Mouse (Mus musculus): ENCODE data around the gene Atxn7l3. TPM values are rescaled to one million over a fixed set of nuclear protein-coding genes. Genes with fewer than 3 reads are reported as not detected.
A peak's percentile ranks its signal among the peaks of the same experiment; 100 is the strongest.

Gene Atxn7l3
- total RNA-seq (2021), result 100 to 1,000 TPM; 166 to 174 TPM

DNA sequence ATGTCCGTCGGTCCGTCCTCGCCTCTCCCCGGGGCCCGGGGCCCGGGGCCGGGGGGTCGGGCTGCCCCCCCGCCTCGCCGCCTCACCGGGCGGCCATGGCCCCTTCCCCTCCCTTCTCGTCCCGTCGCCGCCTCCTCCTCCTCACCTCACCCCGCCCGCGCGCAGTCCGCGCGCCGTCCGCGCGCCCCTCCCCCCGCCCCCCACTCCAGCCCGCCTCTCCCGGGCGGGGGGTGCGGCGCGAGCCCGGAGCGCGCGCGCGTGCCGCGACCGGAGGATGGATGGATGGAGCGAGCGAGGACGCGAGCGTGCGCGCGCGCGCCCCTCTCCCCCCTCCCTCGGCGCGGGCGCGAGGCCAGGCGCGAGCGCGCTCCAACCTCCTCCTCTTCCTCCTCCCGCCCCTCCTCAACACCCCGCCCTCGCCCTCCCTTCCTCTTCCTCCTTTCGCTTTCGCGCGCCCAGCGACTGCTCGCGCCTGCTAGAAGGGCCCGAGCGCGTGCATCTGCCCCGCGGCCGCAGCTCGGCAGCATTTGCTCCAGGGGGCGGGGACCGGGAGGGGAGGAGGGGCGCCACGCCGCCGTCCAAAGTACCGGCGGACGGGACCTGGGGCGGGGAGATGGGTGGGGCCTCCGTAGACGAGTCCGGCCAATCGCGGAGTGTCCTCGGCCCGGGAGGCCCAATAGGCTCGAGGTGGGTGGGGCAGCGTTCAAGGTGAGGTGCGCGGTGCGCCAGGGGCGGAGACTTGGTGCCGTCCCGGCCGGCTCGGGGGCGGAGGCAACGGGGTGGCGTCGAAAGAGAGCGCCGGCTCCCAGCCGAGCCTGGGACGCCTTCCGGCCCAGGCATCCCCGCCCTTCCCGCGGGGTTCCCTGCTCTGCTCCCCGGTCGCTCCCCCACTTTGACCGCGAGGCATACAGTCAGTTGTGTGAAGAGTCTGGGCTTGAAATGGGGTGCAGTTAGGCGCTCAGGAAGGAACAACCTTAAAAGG lies at the start of gene Atxn7l3:
Gene Atxn7l3, minus strand, starts transcription at position 141 of the 982 bp plus-strand sequence.
- DNase-seq (ENCODE audit: extremely low spot score in 1 of 2, low spot score in 1 of 2), result peak; percentile 85 to 94

DNA sequence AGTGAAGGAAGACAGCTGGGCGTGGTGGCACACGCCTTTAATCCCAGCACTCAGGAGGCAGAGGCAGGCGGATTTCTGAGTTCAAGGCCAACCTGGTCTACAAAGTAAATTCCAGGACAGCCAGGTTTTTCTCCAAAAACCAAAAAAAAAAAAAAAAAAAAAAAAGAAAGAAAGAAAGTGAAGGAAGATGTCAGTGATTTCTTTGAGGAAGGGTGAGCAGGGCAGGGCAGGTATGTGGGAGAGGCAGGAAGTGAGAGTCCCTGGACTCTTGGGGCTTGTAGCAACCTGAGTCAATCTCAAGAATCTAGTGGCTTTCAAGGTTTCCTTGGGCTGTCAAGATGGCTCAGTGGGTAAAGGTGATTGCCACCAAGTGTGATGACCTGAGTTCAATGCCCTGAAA lies 48.0 kb upstream of the Atxn7l3 start:
- no peak for DNase-seq (ENCODE audit: extremely low spot score in 1 of 2, low spot score in 1 of 2)

DNA sequence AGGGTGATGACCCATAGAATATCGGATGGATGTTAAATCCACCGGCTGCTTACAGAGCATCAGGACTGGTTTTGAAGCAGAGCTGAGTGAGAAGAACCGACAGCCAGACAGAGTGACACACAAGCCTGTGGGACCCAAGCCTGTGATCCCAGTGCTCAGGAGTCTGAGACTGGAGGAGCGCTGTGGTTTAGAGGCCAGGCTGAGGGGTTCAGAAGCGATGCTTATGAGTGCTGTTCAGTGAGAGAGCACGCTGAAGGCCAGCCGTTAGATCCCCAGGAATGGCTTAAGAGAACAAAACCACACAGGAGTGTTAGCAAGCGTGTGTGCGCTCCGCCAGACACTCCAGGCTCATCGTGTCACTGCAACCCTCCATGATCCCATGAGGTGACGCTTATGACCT lies 46.3 kb upstream of the Atxn7l3 start:
- no peak for DNase-seq (ENCODE audit: extremely low spot score in 1 of 2, low spot score in 1 of 2)

GRCm38 (mm10) chr11:102341101-102341500 lies 44.7 kb upstream of the Atxn7l3 start:
- DNase-seq (ENCODE audit: extremely low spot score in 1 of 2, low spot score in 1 of 2), result no peak

DNA sequence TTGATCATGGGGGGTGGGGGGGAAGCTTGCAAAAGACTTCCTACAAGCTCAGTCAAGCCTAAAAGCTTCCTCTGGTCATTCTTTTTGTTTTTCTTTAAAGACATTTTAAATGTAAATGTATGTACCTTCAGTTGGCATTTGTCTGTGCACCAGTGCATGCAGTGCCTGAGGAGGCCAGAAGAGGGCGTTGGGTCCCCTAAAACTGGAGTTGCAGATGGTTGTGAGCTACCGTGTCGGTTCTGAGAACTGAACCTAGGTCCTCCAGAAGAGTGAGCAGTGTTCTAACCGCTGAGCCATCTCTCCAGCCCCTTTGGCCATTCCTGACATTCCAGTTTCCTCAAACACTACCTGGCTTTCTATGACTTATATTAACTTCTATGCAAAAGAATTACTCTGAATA lies 43.2 kb upstream of the Atxn7l3 start:
- DNase-seq (ENCODE audit: extremely low spot score in 1 of 2, low spot score in 1 of 2), result no peak

DNA sequence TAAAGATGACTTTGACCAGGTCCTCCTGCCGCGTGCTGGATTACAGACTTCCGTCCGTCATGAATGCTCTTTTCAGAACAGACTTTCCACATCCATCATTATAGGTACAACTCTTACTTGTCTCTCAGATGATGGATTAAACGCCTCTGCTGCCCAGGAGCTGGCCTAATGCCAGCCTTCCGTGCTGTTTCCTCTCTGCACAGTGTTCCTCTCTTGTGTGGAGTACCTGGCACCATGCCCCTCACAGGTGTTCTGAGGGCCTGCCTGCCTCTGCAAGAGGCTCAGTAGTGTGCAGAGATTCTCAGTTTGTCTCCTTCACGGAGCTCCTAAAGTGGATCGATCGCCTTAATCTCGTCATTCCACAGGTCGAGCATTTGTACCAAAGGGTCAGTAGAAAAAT lies 42.8 kb upstream of the Atxn7l3 start:
- DNase-seq (ENCODE audit: extremely low spot score in 1 of 2, low spot score in 1 of 2), result no peak

GRCm38 (mm10) chr11:102338561-102338960 lies 42.1 kb upstream of the Atxn7l3 start:
- DNase-seq (ENCODE audit: extremely low spot score in 1 of 2, low spot score in 1 of 2), result no peak

GRCm38 (mm10) chr11:102337921-102338320 lies 41.5 kb upstream of the Atxn7l3 start:
- no peak for DNase-seq (ENCODE audit: extremely low spot score in 1 of 2, low spot score in 1 of 2)

GRCm38 (mm10) chr11:102336191-102336590 lies 39.8 kb upstream of the Atxn7l3 start:
- no peak for DNase-seq (ENCODE audit: extremely low spot score in 1 of 2, low spot score in 1 of 2)

DNA sequence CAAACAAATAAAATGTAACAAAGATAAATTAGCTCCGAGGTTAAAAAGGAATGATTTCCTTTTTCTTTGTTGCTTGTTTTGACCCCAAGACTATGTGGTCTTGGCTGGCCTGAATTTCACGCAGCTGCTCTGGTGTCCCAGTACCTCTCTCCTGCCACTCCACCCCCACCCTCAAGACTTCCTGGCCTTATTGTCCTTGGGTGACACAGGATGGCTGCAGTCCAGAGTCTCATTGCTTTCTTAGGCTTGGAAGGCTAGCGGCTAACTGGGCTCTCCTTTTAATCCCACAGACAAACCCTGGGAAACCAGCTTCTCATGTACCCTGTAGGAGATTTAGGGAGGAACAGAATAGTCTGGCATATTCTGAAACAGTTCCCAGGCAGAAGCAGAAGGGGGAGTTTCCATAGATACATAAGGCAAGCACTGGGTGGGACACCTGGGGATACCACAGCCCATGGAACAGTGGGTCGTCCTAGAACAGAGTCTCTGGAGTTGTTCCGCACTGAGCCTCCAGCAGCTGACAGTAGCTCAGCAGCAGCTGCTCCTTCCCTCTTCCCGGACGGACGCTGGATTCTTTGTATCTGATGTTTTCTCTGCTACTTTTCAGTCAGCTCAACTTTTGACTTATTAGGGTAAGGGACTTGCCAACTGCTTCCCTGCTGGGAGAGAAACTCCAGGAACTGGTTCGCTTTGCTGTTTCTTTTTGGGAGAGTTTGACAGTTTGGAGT lies 38.7 kb upstream of the Atxn7l3 start:
- DNase-seq (ENCODE audit: extremely low spot score in 1 of 2, low spot score in 1 of 2), result no peak

- DNase-seq (ENCODE audit: extremely low spot score in 1 of 2, low spot score in 1 of 2), result no peak
Observed at GRCm38 (mm10) chr11:102334010-102334409, 37.6 kb upstream of the Atxn7l3 start.

GRCm38 (mm10) chr11:102333061-102333460 lies 36.6 kb upstream of the Atxn7l3 start:
- no peak for DNase-seq (ENCODE audit: extremely low spot score in 1 of 2, low spot score in 1 of 2)

GRCm38 (mm10) chr11:102331806-102332205 lies 35.4 kb upstream of the Atxn7l3 start:
- no peak for DNase-seq (ENCODE audit: extremely low spot score in 1 of 2, low spot score in 1 of 2)

- DNase-seq (ENCODE audit: extremely low spot score in 1 of 2, low spot score in 1 of 2), result no peak
Observed at GRCm38 (mm10) chr11:102330039-102330438, 33.6 kb upstream of the Atxn7l3 start.

DNA sequence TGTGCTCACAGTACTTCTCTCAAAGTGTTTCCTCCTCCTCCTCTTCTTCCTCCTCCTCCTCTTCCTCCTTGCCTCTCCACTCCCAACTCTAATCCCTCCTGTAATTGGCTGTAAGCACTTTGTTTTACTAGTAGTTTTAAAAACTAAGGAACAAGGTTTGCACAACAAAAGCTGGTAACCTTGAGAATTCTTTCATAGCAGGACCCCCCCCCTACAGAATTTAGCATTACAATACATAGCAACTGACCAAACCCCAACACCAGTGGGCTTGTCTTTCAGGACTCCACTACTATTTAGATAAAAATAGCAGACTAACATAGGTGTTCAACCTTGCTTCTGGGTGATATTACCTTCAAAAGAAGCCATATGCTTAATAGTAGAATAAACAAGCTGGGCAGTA lies 33.1 kb upstream of the Atxn7l3 start:
- DNase-seq (ENCODE audit: extremely low spot score in 1 of 2, low spot score in 1 of 2), result no peak

GRCm38 (mm10) chr11:102327839-102328238 lies 31.4 kb upstream of the Atxn7l3 start:
- DNase-seq (ENCODE audit: extremely low spot score in 1 of 2, low spot score in 1 of 2), result no peak

DNA sequence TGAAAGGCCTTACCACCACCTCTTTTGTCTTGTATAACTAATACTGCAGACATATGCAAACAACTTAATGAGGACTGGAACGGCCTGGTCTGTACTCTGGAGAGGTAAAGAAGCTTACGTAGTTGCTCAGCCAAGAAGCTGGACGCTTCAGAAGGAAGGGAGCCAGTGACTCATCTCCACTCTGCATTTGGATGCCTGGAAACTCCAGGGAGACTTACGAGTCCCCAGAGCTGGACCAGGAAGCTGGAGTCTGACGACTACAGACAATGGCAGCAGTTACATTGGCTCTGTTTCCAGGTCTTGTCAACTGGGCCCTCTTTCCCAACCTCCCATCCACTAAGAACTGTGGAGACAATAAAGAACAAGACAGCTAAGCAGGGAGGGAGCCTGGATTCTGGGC lies 30.8 kb upstream of the Atxn7l3 start:
- DNase-seq (ENCODE audit: extremely low spot score in 1 of 2, low spot score in 1 of 2), result no peak

DNA sequence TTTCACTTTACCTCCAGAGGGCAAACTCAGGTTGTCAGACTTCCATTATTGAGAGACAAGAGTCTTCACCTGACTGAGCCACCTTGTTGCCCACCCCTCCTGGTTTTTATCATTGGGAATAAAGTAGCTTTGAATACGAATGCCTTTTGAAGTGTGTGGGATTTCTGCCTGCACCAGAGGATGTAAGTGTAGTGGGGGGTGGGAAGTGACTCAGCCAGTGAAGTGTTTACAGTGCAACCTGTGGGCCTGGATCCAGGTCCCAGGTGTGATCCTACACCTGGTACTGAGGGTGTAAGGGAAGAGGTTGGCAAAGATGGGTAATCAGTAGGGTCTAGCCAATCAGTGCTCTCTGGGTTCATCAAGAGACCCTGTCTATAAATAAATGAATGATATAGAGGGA lies 27.1 kb upstream of the Atxn7l3 start:
- no peak for DNase-seq (ENCODE audit: extremely low spot score in 1 of 2, low spot score in 1 of 2)

DNA sequence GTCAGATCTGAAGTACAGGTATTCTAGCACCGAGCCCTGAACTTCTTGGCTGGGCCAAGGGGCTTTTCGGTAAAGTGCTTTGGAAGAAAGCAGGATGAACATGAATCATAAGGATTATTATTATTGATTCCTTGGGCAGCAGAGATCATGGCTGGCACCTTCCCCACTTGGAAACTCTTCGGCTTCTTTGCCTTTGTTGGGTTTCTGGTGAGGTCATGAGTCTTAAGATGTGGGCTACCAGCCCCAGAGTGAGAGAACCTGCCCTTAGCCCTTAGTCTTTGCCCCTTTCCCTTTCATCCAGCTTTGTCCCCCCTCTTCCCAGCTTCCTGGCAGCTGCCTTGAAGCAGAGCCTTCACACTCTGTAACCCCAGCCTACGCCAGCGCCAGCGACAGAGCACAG lies 25.5 kb upstream of the Atxn7l3 start:
- no peak for DNase-seq (ENCODE audit: extremely low spot score in 1 of 2, low spot score in 1 of 2)

DNA sequence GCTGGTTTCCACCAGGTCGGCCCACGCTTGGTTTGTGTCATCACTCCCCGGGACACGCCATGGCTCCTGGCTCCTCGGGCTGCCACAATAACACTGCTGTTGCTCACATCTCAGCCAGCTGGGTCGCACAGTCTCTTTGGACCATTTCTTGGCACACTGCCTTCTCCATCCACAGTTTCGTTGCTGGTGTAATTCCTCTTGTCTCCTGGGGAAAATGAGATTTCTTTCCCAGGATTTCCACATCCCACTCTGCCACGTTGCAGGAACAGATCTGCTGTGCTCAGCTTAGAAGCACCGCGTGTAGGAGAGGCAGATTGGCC lies 24.2 kb upstream of the Atxn7l3 start:
- DNase-seq (ENCODE audit: extremely low spot score in 1 of 2, low spot score in 1 of 2), result peak in 1 of 2 experiments; percentile 57

GRCm38 (mm10) chr11:102319941-102320685 lies 23.7 kb upstream of the Atxn7l3 start:
- peak; percentile 76 to 77 for DNase-seq (ENCODE audit: extremely low spot score in 1 of 2, low spot score in 1 of 2)

Measured in layer of hippocampus, postnatal 25 days (tissue).